Mouse (Mus musculus) liver, adult 2 months (tissue): ENCODE measurements around the gene Olfr204.
"Not testable (repeated sequence)": the region's sequence is repeated elsewhere in the genome, so short reads cannot be mapped to it uniquely, and the experiment has no call there.

Source experiments
- CTCF ChIP-seq: fragments of 200-500 bp; IDR thresholded peaks from 2 replicates; pipeline ENCODE4 v1.5.1; 2011; ENCODE audit warnings: low read depth, low read length, control low read depth
- POLR2A ChIP-seq: fragments of 200-500 bp; IDR thresholded peaks from 2 replicates; pipeline ENCODE4 v1.6.1; 2011; ENCODE audit warnings: low read length, control low read depth; ENCODE audit not compliant: insufficient read depth; ENCODE audit errors: extremely low read depth

GRCm38 (mm10) chr16:59272532-59272931 is 45.5 kb downstream of the Olfr204 start, which contains the start of gene Olfr201:
- not testable (repeated sequence) for TF ChIP-seq CTCF, POLR2A
